Mouse (Mus musculus): ENCODE data around the gene Rai1. TPM values are rescaled to one million over a fixed set of nuclear protein-coding genes. Genes with fewer than 3 reads are reported as not detected.

Rai1 gene
- total RNA-seq, 2 experiments from 2014 or later: 32.6 to 33.1 TPM

DNA sequence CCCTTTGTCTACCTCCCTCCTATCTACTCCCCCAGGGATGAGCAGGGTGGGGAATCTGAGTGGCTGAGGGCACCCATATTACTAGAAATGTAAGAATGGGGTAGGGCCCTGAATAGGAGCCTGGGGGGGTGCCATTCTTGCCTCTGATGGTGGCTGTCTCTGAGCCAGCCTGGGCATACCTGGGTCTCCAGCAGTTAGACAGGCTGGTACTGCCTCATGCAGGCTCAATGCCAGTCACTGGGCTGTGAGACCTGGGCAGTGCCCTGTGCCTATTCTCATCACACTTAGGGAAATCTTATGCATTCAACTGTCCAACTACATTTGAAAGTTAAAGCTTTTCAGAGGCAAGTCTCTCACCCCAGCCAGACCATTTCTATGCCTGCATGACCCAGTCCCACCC is 11.6 kb upstream of the Rai1 start:
- DNase-seq: no peak
- intact Hi-C loops (cut with DNase I): no loop called here

DNA sequence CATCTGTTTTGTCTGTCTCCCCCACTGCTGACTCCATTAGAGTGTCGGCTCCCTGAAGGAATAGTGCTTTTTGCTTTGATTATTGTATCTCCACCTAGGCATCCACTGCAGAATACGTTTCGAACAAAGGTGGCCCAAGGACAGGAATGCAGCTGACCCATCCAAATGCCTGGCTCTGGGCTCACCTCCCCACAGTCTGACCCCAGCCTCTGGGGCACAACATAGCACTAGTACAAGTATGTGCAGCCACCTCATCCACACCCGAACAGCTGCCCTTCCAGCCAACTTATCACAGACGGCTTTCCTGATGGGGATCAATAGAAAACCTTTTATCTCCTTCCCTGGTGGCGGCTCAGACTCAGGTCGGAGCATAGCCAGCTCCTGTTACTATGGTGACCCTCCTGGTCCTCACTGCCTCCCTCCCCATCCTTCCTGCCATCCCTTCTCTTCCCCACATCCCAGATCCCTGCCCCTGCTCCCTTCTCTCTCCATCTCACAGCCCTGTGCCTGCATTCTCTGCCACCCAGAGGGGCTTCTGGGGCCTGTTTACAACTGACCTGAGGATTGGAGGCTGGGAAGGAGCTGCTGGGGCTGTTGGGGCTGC is 10.7 kb upstream of the Rai1 start:
- intact Hi-C loops (cut with DNase I): no loop called here
- DNase-seq: no peak

DNA sequence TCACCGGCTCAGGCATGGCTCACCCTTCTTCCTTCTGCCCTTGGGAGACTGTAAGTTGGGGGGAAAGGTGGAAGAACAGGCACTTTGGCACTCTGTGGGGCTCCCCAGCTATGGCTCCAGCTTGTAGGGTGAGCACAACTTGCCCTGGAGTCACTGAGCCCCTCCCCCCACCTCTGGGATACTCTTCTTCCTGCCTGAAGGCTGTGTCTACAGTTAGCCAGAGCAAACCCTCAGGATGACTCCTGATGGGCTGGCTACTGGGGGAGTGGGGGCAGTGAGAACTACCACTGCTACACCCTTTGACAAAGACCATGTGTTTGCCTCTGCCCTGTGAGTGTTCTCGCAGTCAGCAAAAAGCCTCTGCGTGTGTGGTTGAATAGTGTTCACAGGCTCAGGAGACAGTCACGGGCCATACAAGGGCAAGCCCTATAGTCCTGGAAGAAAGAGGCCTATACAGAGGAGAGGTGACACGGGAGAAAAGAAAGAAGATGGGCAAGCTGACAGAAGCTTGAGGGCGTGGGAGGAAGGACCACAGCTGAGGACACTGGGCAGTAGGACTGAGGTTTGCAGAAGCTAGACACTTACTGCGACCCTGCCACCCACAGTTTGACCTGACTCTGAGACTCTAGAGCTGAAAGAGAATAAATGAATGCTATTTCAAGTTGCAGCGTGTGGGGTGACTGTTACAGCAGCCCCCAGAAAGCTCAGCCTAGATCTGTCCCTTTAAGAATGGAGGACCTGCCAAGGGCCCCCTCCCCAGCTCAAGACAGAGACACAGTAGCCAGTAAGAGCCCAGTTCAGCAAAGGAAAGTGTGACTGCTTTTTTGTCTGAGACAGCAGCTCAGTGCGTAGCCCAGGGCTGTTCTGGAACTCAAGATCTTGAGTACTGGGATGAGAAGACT is 9.7 kb upstream of the Rai1 start:
- DNase-seq: no peak
- intact Hi-C loops (cut with DNase I): no loop called here

DNA sequence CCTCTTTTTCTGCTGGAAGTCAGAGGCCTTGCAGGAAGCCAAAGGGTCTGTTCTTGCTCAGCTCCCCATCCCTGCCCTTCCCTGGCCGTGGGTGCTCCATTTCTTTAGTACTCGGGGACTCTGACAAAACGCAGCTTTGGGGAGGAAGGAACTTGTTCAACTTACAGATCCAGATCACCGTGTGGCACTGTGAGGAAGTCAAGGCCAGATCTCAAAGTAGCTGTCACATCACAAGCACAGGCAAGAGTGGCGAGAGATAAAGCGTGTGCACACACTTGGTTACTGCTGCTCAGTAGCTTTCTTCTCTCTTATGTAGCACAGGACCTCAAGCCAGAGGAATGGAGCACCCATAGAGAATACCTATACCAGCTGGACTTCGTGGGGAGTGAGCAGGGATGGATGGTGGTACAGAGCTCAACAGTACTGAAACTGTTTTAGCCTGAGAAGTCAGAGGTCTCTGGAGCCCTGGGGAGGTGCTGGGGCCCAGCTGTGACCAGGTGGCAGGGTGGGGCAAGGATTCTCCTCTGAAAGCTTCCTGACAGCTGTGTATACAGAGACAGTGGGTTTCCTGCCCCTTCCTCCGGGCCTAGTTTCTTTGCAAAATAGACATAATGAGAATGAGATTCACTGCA is 5.1 kb upstream of the Rai1 start:
- intact Hi-C loops (cut with DNase I): loop anchor here (5.0 kb wide), 1 partner anchor 318 kb away; the partner anchor contains the start of genes Atpaf2 and Gid4
- DNase-seq: no peak

DNA sequence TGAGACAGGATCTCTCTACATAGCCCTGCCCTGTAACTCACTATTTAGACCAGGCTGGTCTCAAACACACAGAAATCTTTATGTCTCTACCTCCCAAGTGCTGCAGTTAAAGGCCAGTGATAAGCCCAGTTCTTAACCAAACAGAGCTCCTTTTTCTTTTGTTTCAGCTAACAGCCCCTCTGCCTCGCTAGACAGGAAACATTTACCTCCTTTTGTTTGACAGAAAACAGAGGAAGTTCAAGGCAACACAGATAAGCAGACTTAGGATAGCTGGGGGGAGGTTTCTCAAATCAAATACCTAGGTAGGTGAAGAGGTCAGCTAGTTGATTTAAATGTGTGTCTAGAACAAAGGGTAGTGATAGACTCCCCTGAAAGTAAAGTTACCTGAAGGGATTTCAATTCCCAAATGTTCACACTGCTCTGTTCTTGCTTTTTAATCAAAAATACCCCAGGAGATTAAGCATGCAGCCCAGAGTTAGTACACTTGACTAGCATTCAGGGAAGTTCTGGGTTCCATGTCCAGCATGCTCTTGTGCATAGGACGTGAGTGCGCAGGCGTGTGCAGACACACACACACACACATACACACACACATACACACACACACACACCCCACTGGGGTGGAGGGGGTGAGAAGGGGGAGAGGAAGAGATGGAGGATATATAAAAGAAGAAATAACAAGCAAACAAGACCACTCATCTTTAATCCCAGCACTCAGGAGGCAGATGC is 3.8 kb upstream of the Rai1 start:
- no peak for DNase-seq
- intact Hi-C loops (cut with DNase I): loop anchor here (5.0 kb wide), 1 partner anchor 316 kb away; the partner anchor contains the start of genes Atpaf2 and Gid4

DNA sequence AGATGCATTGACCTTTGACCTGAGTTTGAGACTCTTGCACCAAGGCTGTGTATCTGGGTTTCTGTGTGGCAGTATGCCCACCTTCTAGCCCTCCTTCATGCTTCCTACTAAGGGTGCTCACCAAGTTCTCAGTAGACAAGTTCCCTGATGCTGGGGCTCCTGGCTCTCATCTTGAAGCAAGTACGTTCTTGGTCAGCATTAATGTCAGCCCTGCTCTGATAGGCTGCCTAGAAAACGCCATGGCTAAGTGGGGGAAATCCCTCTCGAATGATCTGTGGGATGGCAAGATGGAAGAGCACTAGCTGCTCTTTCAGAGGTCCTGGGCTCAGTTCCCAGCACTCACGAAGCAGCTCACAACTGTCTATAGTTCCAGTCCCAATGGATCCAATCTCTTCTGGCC is 2.8 kb upstream of the Rai1 start:
- intact Hi-C loops (cut with DNase I): loop anchor here (2.0 to 5.0 kb wide), 2 partner anchors 191 to 315 kb away; partner anchors contain the start of genes Atpaf2 and Gid4
- DNase-seq: peak in 1 of 2 experiments; percentile 1

DNA sequence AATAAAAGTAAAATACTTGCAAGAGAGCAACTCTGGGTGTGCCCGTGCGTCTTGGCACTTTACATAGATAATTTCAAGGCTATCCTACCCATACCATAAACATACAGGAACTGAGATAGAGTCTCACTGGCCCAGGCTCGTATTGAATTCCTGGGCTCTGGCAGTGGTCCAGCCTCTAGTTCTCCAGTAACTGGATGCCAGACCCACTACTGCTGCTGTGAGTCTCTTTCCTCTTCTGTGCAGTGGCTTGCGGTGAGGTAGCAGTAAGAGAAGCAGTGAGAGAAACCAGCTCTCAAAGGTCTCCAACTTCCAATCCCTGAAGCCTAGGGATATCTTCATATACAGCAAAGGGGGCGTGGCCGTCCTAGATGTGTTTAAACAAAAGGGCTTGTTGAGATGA is 2.1 kb upstream of the Rai1 start:
- DNase-seq: peak in 1 of 2 experiments; percentile 18
- intact Hi-C loops (cut with DNase I): loop anchor here (2.0 to 5.0 kb wide), 2 partner anchors 190 to 315 kb away; partner anchors contain the start of genes Atpaf2 and Gid4

DNA sequence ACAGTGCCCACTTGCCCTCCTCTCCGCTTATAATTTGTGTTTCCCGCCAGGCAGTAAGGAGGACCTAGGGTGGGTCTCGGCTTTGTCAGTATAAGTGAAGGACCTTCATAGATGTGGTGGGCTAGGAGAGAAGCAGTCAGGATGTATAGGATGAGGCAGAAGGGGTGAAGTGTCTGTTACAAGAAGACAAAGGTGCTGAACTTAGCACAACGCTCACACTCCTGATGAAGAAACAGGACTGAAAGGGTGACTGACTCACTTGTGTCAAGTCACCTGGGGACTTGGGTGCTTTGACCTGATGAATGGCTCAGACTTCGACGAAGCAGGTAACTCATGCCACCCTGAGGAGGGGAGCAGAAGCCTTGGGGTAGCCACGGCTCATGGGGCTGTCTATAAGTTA is 1.2 kb upstream of the Rai1 start:
- intact Hi-C loops (cut with DNase I): loop anchor here (2.0 to 5.0 kb wide), 2 partner anchors 189 to 314 kb away; partner anchors contain the start of genes Atpaf2 and Gid4

DNA sequence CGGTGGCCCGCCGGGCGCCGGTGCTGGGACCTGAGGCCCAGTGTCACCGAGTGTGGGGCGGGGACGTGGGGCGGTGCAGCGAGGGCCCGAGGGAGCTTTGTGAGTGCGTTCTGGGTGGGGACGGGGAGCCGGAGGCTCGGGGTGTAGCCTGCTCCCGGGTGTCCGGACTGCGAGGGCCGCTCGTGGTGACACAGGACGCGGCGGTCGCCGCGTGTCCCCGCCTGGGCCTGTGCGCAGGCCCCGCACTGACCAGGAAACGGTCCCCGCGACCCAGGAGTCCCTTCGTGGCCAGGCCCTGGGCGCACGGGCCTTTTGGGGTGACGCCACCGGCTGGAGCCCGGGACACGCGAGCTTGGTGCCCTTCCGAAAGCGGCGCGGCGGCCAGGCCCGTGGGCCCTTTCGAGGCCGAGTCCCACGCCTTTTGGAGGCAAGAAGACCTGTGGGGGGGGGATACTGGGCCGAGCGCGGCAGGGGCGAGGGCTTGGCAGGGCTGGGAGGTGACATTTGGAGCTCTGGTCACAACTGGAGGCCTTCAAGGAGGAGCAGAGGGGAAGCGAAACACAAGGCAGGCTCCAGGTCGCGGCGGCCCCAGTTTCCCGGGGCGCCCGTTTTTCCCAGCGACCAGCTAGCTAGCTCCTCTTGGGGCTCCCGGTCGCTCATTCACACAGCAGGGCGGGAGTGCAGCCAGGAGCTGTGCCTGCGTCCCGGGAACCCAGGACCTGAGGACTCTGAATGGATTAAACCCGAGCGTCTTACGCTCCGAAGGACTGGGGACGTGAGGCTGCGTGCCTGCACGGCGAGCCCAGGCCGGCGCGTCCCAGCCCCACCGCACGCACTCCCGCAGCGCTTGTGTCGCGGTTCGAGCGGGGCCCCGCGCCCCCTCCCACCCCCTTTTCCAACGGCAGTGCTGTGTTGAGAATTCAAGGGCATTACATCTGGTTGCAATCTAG is 1.1 kb downstream of the Rai1 start:
- intact Hi-C loops (cut with DNase I): loop anchor here (2.0 kb wide), 2 partner anchors 69 to 89 kb away; no protein-coding TSS in a partner anchor

More for the DNA sequence above, 1.2 kb upstream of the Rai1 start:
- no peak for DNase-seq

DNA sequence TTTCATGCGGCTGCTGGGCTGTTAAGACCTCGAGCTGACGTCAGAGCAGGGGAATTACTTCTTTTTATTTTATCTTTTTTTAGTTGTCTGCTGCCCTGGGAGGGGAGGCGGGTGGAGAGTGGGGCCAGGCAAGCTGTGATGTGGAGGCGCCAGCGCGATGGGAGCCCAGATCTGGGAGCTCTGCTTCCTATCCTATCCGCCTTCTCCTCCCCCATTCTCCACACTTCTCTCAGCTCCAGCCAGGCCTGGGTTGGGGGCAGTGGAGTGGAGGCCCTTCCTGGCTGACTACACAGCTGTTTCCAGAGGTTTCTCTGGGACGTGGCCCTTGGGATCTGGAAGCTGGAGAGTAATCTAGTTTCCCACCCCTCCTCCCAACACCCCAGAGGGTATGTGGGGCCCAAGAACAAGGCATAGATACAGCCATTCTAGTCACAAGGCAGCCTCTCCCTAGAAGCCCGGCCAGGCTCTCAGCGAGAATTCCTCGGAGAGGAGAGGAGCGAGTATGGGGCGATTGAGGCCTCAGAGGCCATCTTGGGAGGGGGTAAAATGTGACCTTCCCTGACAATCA is 1.8 kb downstream of the Rai1 start:
- intact Hi-C loops (cut with DNase I): no loop called here
- DNase-seq: peak; percentile 46 to 62

More for the DNA sequence above, 1.1 kb downstream of the Rai1 start:
- DNase-seq: peak; percentile 73 to 77

DNA sequence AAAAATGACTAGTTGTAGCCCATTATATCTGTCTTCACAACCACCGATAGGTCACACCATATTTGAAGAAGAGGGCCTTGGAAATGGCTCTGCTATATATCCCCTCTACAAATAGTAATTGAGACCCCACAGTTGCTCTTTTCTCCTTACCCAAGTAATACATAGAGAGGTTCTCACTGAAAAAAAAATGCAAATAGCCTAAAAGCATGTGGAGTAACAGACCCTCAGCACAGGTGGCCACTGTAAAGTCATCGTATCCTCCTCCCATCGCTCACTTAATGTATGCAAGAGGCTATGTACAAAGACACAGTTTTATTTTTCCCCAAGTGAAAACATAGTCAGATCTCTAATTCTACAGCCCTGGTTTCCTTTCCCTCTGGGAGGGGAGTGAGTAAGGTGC is 2.6 kb downstream of the Rai1 start:
- DNase-seq: no peak
- intact Hi-C loops (cut with DNase I): no loop called here

DNA sequence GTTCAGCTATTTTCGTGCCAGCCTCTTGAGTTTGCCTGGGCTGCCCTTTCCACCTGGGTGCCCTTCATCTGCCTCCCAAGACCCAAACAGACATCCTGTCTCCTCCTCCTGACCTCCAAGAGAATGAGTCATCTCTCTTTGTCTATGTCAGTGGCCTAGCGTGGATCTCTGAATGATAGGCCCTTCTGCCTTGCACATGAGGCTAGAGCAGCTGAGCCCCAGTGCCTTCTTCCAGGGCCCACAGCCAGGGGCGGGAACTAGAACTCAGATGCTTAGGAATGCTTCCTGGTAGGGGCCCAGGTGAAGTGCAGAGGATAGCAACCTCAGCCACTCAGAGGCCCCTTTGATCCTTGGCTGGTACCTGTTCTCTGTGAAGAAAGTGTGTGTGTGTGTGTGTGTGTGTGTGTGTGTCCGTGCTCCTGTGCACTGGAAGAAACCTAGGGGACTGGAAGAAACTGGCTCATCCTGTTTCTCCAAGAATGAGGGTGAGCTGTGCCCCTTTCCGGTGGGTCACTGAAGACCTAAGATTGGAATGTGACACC is 3.9 kb downstream of the Rai1 start:
- intact Hi-C loops (cut with DNase I): no loop called here
- no peak for DNase-seq

DNA sequence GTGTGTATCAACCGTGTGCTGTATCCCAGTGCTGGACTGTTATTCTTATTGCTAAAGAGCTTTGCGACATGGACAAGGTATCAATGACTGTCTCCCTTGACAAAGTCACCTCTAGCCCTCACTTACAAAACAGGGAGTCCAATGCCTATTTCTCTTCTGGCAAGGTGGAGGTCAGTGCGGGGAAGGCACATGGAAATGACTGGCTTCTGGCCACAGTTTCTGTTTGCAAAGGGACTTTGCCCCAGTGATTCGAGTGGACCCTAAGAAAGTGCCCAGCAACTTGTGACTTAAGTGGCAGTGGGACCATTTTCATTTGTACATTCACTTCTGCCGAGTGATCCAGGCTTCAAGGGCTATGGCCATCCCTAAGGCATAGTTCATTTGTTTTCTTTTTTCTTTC is 5.6 kb downstream of the Rai1 start:
- no peak for DNase-seq
- intact Hi-C loops (cut with DNase I): no loop called here

DNA sequence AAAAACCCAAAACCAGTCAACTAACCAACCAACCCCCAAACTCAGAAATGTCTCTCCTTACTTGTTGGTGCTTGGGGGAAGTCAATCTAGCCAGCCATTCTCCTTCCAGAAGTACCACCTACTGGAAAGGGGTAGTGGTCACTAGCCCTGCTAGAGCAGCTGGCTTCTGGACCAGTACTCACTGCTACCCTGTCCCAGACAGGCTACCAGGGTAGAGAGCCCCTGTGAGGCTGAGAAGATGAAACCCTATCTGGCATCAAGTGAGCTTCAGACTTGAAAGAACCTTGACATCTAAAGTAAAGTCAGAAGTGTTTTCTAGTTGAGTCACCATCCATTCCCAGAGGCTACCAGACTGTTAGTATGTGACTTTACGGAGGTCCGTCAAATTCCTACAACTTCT is 6.8 kb downstream of the Rai1 start:
- intact Hi-C loops (cut with DNase I): no loop called here
- no peak for DNase-seq

DNA sequence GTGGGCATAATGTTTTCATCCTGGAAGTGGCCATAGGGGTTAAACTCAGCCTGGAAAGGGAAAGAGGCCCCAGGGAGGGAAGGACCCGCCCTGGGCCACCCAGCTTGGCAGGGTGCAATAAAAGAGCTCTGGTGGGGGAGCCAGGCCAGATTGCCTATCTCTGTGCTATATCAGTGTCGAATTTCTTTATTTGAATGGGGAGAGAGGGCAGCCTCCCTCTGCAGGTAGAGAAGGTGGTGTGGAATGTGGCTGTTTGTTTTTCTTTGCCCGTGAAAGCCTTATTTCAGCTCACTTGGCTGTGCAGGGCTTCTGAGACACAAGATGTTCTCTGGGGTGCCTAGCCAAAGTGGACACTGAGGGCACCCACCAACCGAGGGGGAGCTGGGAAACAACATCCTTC is 8.8 kb downstream of the Rai1 start:
- DNase-seq: no peak
- intact Hi-C loops (cut with DNase I): loop anchor here (2.0 kb wide), 1 partner anchor 65 kb away; no protein-coding TSS in a partner anchor

DNA sequence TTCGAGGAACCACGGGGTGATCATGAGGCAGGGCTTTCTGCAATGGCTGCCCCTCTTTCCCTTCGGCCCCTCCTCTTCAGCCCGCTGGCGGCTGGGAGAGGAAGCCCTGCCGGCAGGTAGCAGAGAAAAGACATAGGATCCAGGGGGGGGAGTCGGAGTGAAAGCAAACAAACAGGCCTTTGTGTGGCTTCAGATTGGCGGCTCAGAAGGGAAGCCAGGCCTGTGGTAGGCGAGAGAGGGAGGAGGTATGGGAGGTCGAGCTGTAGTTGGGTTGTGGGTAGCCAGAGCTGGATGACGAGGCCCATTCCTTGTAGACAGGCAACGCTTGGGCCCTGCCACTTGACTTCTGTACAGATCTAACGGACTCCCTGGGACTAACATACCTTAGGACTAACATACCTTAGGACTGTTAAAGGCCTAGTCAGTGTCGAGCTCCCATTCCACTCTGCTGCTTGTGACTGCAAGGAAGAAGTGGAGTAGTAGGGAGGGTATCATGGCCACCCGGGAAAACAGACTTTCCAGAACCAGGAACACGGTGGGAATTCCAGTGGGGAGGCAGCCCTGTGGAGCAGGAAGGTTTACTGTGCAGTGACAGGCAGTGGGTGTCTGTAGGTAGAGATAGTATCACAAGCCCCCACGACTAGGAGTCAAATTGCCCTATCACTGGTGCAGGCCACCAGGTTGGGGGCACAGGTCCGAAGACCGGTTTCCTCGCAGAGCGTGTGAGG is 9.6 kb downstream of the Rai1 start:
- intact Hi-C loops (cut with DNase I): loop anchor here (2.0 kb wide), 1 partner anchor 64 kb away; no protein-coding TSS in a partner anchor
- DNase-seq: peak; percentile 38 to 58

DNA sequence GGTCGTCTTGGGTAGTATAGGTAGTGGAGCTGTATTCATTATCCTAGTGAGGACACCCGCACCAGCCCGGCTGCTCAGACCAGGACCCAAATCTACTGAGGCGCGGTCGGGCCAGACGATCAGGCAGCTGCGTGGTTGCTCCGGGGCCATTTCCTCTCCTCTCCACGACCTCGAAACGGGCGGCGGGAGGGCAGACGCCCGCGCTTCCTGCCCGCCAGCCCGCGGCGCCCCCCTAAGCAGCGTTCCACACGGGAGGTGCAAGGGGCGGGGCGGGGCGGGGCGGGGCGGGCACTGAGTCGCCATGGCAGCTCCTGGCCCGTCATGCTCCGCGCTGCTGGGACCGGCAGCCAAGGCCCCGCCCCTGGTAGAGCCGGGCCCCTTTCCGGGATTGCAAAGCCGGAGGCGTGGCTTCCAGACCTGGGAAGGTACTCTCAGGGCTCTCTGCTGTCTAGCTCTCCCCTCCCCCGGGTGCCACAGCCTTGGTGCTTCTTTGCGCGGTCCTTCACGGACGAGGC is 10.3 kb downstream of the Rai1 start:
- intact Hi-C loops (cut with DNase I): loop anchor here (2.0 kb wide), 1 partner anchor 64 kb away; no protein-coding TSS in a partner anchor
- DNase-seq: peak; percentile 93 to 94

Measured in heart, postnatal 14 days (tissue).